Mouse (Mus musculus): Measurements from ENCODE around the gene Shank3. TPM values are rescaled to one million over a fixed set of nuclear protein-coding genes. Genes with fewer than 3 reads are reported as not detected.

The Shank3 gene
- polyA plus RNA-seq, 1 experiment: 8.2 TPM

DNA sequence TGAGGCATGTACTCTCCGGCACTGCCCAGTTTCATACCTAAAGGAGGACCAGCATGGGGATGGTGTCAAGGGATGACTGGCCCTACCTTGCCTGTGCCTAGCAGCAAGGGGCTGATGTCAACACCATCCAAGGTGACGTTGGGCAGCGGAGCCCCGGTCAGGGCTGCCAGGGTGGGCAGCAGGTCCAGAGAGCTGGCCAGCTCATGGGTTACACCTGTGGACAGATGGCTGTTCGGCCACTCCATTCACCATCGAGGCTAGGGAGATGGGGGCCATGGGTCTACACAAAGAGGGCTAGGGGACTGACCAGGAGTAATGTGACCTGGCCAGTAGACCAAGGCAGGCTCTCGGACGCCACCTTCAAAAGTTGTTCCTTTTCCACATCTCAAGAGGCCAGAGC, 25.5 kb upstream of the Shank3 start:
- TF ChIP-seq GATA1 (IDR thresholded peaks at IDR 0.05; ENCODE audit: low read length): no peak

DNA sequence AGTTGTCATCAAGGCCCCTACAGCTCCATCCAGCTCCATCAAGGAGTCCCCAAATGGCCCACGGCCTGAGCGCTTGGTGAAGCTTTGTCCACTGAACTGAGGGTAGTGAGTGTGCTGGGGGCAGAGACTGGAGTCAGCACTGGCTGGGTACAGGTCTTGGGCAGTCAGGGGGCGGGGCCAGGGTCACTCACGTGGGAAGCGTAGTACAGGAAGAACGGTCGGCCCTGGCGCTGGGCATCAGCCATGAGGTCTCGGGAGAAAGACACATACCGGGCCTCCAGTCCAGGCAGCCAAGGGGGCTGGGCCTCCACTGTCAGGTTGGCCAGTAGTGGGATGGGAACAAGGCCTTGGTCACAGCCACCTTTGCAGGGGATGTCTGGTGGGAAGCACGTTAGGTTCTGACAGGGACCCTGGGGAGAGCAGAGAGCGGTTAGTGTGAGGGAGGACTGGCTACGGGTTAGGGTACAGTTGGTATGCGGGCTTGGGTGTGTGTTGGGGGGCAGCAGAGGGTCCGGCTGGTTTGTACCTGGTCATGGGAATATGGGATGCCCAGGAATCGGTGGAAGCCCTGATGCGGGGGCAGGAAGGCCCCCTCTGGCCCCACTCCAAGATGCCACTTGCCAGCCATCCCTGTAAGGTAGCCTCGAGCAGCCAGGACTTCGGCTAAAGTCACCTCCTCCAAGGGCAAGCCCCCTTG, 24.7 kb upstream of the Shank3 start:
- no peak for TF ChIP-seq GATA1 (IDR thresholded peaks at IDR 0.05; ENCODE audit: low read length)

DNA sequence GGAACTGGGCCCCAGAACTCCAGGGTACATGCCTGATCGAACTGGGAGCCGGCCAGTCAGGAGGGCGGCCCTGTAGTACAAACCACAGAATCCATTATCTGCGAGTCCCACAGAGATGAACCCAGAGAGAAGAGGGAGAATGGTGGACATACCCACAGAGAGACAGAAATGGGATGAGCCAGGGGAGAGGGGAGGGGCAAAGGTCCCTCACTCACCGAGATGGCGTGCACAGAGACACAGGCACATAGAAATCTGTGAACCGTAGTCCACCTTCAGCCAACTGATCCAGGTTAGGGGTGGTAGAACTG, 24.2 kb upstream of the Shank3 start:
- no peak for TF ChIP-seq GATA1 (IDR thresholded peaks at IDR 0.05; ENCODE audit: low read length)

DNA sequence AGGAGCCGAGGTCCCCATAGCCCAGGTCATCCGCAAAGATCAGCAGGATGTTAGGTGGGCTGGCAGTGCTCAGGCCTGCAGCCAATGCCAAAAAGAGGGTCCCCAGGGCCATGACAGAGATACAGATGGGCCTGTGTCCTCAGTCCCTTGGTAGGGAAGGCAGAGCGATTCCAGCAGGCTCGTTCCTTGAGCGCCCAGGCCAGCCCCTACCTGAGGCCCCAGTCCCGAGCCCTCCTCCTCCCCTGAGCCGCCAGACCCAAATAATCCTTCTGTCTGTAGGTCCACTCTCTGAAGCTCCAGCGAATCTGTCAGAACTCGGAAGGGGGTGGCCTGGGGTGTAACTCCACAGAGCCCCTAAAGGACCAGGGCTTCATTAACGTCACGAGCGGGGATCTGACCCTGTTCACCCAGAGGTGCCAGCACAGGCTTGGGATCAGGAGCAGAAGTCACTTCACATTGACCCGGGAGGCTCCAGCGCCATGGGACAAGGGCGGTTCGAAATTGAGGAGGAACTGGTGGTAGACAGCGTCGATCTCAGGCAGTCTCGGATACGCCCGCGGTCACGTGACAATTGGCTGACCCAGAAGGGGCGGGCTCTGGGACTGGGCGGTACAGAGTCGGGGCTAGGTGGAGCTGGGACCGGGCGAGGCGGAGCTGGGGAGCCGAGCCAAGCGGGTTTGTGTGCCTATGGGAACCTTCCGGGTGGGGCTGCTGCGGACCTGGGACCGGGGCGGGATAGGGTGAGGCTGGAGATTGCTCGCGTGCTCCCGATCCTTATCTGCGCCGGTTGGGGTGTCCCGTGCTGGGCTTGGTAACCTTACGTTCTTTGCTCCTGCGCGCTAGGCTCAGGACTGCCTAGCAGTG, 23.6 kb upstream of the Shank3 start:
- TF ChIP-seq GATA1 (IDR thresholded peaks at IDR 0.05; ENCODE audit: low read length): peak; percentile 27

DNA sequence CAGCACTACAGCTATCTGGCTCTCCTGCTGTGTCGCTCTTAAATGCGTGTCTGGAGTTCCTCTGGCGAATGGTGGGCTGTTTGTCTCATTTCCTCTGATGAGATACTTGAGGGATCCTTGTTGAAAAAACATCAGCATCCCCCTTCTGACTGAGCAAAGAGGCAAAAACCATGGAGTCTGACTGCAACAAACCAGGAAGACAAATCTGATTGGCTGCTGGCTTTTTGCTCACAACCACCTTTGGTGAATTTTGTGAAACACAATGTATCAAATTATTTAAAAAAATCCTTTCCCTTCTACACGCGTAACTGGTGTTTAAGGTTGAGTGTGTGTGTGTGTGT, 23.0 kb upstream of the Shank3 start:
- TF ChIP-seq GATA1 (IDR thresholded peaks at IDR 0.05; ENCODE audit: low read length): no peak

DNA sequence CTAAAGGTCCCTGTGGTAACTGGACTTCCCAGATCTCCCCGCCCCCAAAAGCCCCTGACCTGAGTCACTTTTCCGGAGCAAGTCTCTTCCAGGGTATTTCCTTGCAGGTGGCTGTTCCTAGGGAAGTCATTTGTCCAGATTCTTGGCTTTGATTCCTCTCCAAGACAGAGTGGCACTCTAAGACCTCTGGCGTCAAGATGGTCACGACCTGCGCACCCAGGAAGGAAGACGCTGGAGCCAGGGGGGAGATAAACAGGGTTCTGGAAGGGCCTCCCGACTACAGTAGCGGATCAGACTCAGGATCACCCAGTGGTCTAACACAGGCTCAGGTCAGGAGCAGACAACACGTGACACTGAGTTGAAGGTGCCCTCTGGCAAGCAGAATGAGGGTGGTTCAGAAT, 22.3 kb upstream of the Shank3 start, which contains the start of gene Arsa:
Gene Arsa, minus strand, starts transcription at position 335 of the 401 bp plus-strand sequence.
- no peak for TF ChIP-seq GATA1 (IDR thresholded peaks at IDR 0.05; ENCODE audit: low read length)

DNA sequence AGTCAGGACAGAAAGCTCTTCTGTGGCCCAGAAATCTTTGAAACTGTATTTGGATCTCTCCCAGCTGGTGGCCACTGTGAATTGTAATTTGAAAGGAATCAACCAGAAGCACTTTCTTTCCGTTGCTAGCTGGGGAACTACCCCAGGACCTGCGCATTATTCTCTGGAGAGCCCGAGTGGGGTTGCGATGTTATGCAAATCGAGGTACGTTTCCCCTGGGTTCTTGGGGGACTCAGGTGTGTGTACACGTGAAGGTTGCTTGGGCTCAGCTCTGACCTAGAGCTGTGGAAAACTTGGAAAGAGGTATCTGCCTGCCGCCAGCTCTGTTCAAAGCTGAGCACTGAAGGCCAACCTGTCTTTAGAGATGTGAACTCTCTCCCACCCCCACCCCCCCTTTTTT, 21.6 kb upstream of the Shank3 start:
- no peak for TF ChIP-seq GATA1 (IDR thresholded peaks at IDR 0.05; ENCODE audit: low read length)

DNA sequence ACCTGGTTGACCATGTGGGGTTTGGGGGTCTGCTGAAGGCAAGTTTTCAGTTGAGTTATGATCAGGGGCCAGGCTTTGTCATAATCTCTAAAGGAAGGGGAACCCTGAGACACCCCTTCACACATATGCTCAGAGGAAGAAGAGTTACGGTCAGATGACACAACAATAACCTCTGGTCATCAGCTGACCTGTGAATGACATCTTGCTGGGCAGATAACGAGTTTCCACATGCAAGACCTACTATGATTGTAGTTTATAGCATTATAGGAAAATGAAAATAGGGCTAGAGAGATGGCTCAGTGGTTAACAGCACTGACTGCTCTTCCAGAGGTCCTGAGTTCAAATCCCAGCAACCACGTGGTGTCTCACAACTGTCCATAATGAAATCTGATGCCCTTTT, 20.8 kb upstream of the Shank3 start:
- TF ChIP-seq GATA1 (IDR thresholded peaks at IDR 0.05; ENCODE audit: low read length): no peak

DNA sequence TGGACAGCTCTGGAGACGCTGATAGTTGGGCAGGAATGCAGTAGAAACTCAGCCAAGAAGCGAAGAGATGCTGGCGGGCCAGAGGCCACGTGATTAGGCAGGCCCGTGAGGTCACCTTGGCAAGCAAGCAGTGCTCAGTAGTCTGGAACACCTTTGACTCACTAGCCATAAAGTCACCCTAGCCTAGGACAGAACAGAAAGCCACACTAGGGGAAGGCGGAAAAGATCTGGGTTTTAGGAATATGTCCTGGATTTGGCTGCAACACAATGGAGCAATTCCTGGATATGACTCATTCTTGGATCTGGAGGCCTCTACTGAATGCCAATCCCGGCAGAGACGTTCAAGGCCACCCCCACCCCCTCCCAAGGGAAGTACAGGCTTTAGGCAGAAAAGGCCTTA, 18.8 kb upstream of the Shank3 start:
- TF ChIP-seq GATA1 (IDR thresholded peaks at IDR 0.05; ENCODE audit: low read length): no peak

DNA sequence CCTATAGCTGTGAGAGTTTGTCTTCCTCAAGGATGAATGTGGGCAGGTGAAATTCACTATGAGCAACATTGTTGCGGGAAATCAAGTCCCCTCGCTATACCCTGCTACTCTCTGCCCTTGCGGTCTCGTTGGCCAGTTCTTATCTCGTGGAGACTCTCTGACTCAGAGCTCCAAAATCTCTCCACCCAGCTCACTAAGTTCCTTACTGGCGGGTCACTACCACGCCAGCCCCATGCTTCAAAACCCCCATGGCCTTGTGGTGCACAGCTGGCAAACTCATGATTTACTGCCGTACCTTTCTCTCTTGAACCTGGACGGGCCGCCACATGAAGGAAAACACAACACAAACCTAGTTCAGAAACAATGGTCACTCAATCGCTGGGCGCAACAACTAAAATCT, 11.2 kb upstream of the Shank3 start:
- no peak for TF ChIP-seq GATA1 (IDR thresholded peaks at IDR 0.05; ENCODE audit: low read length)

DNA sequence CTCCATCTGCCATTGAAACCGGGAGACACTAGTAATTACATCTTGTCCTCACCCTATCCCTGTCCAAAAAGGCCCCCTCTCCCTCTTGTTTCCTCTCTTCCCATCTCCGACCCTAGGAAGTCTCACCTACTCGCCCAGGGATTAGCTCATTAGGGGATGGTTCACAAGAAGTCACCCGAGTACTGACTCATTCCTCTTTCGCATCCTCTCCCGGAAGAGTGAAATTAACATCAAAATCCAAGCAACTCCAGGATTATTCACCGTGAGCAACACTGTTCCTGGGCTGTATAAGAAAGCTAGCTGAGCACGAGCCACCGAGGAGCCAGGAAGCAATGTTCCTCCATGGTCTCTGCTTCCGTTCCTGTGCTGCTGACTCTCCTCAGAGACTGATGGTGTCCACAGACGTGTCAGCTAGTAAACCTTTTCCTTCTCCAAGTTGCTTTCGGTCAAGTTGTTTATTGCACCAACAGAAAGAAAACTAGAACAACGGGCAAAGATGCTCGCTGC, 10.8 kb upstream of the Shank3 start:
- TF ChIP-seq GATA1 (IDR thresholded peaks at IDR 0.05; ENCODE audit: low read length): no peak

DNA sequence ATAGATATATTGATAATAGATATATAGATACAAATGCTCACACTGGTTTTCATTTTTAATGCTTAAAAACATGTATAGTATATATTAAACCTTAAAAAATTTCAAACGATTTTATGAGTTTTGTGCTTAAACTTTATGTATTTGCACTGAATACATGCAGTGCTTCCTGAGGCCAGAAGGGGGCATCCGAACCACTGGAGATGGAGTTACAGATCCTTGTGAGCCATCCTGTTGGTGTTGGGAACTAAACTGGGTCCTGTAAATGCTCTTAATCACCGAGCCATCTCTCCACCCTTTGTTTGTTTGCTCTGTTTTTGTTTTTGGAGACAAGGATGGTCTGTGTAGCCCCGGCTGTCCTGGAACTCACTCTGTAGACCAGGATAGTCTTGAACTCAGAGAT, 4.5 kb upstream of the Shank3 start:
- no peak for TF ChIP-seq GATA1 (IDR thresholded peaks at IDR 0.05; ENCODE audit: low read length)

DNA sequence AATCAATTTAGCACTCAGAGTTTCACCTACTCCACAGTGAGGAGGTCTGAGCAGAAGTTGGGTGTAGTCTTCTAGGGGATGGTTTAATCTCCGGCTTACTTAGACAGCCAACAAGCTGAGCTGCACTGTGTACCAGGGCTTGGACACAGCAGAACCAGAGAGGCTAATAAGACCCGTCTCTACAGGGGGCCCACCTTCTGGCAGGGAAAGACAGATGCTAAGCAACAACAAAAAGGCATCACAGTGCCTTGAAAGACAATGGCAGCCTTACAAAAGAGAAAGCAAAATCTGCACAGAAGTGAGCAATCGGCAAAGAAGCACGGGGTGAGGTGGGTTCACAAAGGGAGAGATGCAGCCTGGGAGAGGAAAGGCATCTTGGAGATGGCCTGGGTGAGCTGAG, 3.3 kb upstream of the Shank3 start:
- no peak for TF ChIP-seq GATA1 (IDR thresholded peaks at IDR 0.05; ENCODE audit: low read length)

DNA sequence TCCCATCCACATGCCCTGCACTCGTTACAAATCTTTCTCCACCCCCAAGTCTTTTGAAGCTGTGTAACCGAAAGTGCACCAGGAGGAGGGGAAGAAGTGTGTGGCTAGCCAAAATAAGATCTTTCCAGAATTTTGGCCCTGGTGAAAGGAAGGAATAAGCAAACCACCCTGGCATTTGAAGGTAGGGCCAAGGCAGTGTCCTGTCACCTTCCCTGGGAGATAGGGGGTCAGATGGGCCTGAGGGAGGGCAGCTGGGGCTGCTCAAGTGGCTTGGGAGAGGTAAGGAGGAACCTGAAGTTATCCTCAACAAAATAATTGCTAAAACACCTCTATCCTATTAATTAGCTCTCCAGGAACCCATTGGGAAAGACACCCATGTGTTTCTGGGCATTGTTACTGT, 2.6 kb upstream of the Shank3 start:
- TF ChIP-seq GATA1 (IDR thresholded peaks at IDR 0.05; ENCODE audit: low read length): no peak

DNA sequence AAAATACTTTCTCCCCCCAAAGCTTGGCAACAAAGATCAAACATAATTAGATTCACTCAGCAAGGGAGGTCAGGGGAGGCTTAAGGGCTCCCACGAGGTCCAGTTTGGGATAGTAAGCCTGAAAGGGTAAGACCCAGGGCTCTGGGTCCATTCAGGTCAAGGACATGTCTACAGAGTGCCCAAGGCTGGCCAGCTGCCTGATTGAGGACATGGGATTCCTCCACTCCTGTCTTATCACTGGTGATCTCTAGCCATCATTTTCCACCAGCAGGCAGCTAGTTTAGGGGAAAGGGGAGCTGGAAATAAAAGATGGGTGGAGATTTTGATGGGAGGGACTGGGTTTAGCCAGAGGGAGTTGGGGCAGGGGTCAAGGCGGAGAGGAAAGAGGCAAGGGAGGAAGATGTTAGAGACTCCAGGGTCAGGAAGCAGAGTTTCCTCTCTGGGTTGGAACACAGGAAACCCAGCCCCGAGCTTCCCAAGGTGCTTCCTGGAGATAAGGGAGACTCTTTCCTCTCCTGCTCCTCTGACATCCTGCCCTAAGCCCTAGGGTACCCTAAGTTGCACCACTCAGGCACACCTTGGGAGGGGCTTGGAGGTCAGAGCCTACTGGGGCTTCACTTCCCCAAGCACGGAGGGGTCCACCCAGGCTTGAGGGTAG, 1.9 kb upstream of the Shank3 start:
- no peak for TF ChIP-seq GATA1 (IDR thresholded peaks at IDR 0.05; ENCODE audit: low read length)

Data from G1E-ER4 (cell line).